Mouse (Mus musculus) embryonic facial prominence, embryonic 14.5 days (tissue): ENCODE measurements around the gene Rhbdf2. TPM values are rescaled to one million over a fixed set of nuclear protein-coding genes. Genes with fewer than 3 reads are reported as not detected.
A peak's percentile ranks its signal among the peaks of the same experiment; 100 is the strongest.

Experiments
- ATAC-seq: fragments of 200-750 bp; cut with Nextera tagmentation; 2 replicates; pipeline ENCODE4 v1.8.0; 2017; ENCODE audit warnings: low read depth, moderate number of reproducible peaks, moderate TSS enrichment
- DNase-seq: peaks from one replicate; pipeline ENCODE4 v3.0.0-alpha.2; 2015; ENCODE audit warnings: low spot score
- H3K27ac ChIP-seq: fragments of 300-500 bp; sonication (generic); replicated peaks from 2 replicates; pipeline ENCODE4 v1.5.1; 2014; ENCODE audit warnings: low read depth, mild to moderate bottlenecking, low read length, moderate library complexity
- H3K27me3 ChIP-seq: fragments of 300-500 bp; sonication (generic); replicated peaks from 2 replicates; pipeline ENCODE4 v1.6.1; 2014; ENCODE audit warnings: low read length; ENCODE audit not compliant: control insufficient read depth, insufficient read depth
- H3K36me3 ChIP-seq: fragments of 300-500 bp; sonication (generic); 2 replicates; pipeline ENCODE4 v1.6.1; 2014; ENCODE audit warnings: low read length, mixed read lengths; ENCODE audit not compliant: control insufficient read depth, insufficient read depth
- H3K4me1 ChIP-seq: fragments of 300-500 bp; sonication (generic); 2 replicates; pipeline ENCODE4 v1.6.1; 2014; ENCODE audit warnings: antibody characterized with exemption, low read length; ENCODE audit not compliant: control insufficient read depth, insufficient read depth
- H3K4me2 ChIP-seq: fragments of 300-500 bp; sonication (generic); 2 replicates; pipeline ENCODE4 v1.6.1; 2014; ENCODE audit warnings: low read depth, mild to moderate bottlenecking, low read length, moderate library complexity, mixed read lengths
- H3K4me3 ChIP-seq: fragments of 300-500 bp; sonication (generic); 2 replicates; pipeline ENCODE4 v1.5.1; 2014; ENCODE audit warnings: low read depth, mild to moderate bottlenecking, low read length
- H3K9ac ChIP-seq: fragments of 300-500 bp; sonication (generic); 2 replicates; pipeline ENCODE4 v1.6.1; 2014; ENCODE audit warnings: low read depth, mild to moderate bottlenecking, low read length, moderate library complexity, mixed read lengths
- H3K9me3 ChIP-seq: fragments of 300-500 bp; sonication (generic); 2 replicates; pipeline ENCODE4 v1.6.1; 2016; ENCODE audit warnings: low read length; ENCODE audit not compliant: control insufficient read depth
- WGBS: fragments of 180-500 bp; shearing (Covaris S2); extraction: QIAGEN DNeasy Blood & Tissue Kit; methylation state at CpG from one replicate; pipeline ENCODE4 v1.1.7; 2014; 5-methylcytosine and 5-hydroxymethylcytosine counted together
- polyA plus RNA-seq: library from polyadenylated mRNA; unstranded; fragments of >200 nt; fragmentation: Nextera tagmentation; extraction: Ambion mirVana; gene quantifications from 2 replicates; pipeline ENCODE4 v1.2.1, GENCODE M21; 2014

The Rhbdf2 gene
- polyA plus RNA-seq, 1 experiment from 2014 or later, result 3.6 TPM

GRCm38 (mm10) chr11:116574982-116575381 lies 51.8 kb downstream of the Rhbdf2 start:
- no peak for ATAC-seq
- no peaks in the 10 kb centered on the region for H3K36me3 ChIP-seq
- no peaks in the 10 kb centered on the region for H3K9me3 ChIP-seq
- DNase-seq, result no peak
- H3K27me3 ChIP-seq, result no peaks in the 10 kb centered on the region
- no peak overlapping the region for H3K9ac ChIP-seq
- no peak overlapping the region; the same call in 1 of the 2 replicates for H3K27ac ChIP-seq
- 72% methylated on average over 6 of the region's 6 CpGs for WGBS
- H3K4me3 ChIP-seq, result no peak overlapping the region
- peaks cover 25% of the 10 kb centered on the region for H3K4me1 ChIP-seq
- no peak overlapping the region for H3K4me2 ChIP-seq

GRCm38 (mm10) chr11:116574486-116574885 lies 52.3 kb downstream of the Rhbdf2 start:
- H3K9me3 ChIP-seq, result no peaks in the 10 kb centered on the region
- no peak overlapping the region for H3K4me3 ChIP-seq
- H3K36me3 ChIP-seq, result no peaks in the 10 kb centered on the region
- H3K9ac ChIP-seq, result no peak overlapping the region
- no peaks in the 10 kb centered on the region for H3K27me3 ChIP-seq
- ATAC-seq, result no peak
- no peak overlapping the region for H3K27ac ChIP-seq
- DNase-seq, result no peak
- H3K4me1 ChIP-seq, result peaks cover 23% of the 10 kb centered on the region; the same call in 1 of the 2 replicates
- 53% methylated on average over 6 of the region's 6 CpGs for WGBS
- no peak overlapping the region for H3K4me2 ChIP-seq

GRCm38 (mm10) chr11:116572756-116573543 lies 53.9 kb downstream of the Rhbdf2 start:
- Histone ChIP-seq H3K9ac (no peak overlapping the region), H3K4me1 (peaks cover 23% of the 10 kb centered on the region; the same call in 1 of the 2 replicates), H3K36me3 (no peaks in the 10 kb centered on the region), H3K4me2 (no peak overlapping the region), H3K9me3 (no peaks in the 10 kb centered on the region), H3K27ac (no peak overlapping the region), H3K4me3 (no peak overlapping the region), H3K27me3 (no peaks in the 10 kb centered on the region)
- DNase-seq, result no peak
- ATAC-seq, result no peak
- WGBS, result 45% methylated on average over 12 of the region's 12 CpGs

GRCm38 (mm10) chr11:116571767-116572679 lies 54.8 kb downstream of the Rhbdf2 start:
- Histone ChIP-seq H3K4me1 (peaks cover 23% of the 10 kb centered on the region; the same call in 1 of the 2 replicates), H3K36me3 (no peaks in the 10 kb centered on the region), H3K9ac (no peak overlapping the region), H3K27ac (no peak overlapping the region), H3K27me3 (no peaks in the 10 kb centered on the region), H3K4me2 (no peak overlapping the region), H3K4me3 (no peak overlapping the region), H3K9me3 (no peaks in the 10 kb centered on the region)
- DNase-seq, result no peak
- no peak for ATAC-seq
- WGBS, result 82% methylated on average over 19 of the region's 19 CpGs

- DNase-seq, result no peak
- Histone ChIP-seq H3K27me3 (no peaks in the 10 kb centered on the region), H3K27ac (no peak overlapping the region), H3K36me3 (no peaks in the 10 kb centered on the region), H3K4me1 (peaks cover 18% of the 10 kb centered on the region; the same call in 1 of the 2 replicates), H3K4me2 (no peak overlapping the region), H3K9ac (peak overlapping the region; percentile 11; the same call in 1 of the 2 replicates), H3K4me3 (no peak overlapping the region), H3K9me3 (no peaks in the 10 kb centered on the region)
- WGBS, result 83% methylated on average over 7 of the region's 7 CpGs
- ATAC-seq, result no peak
Observed at GRCm38 (mm10) chr11:116570821-116571220, 56.0 kb downstream of the Rhbdf2 start.

GRCm38 (mm10) chr11:116567531-116567930 lies 59.3 kb downstream of the Rhbdf2 start:
- Histone ChIP-seq H3K9me3 (no peaks in the 10 kb centered on the region), H3K4me1 (no peaks in the 10 kb centered on the region), H3K4me3 (no peak overlapping the region), H3K27me3 (no peaks in the 10 kb centered on the region), H3K9ac (no peak overlapping the region), H3K27ac (no peak overlapping the region), H3K4me2 (no peak overlapping the region), H3K36me3 (no peaks in the 10 kb centered on the region)
- ATAC-seq (no peak), DNase-seq (no peak)
- WGBS, result 66% methylated on average over 8 of the region's 8 CpGs

- no peak overlapping the region for H3K4me2 ChIP-seq
- no peak overlapping the region for H3K9ac ChIP-seq
- H3K4me3 ChIP-seq, result no peak overlapping the region
- no peak overlapping the region for H3K27ac ChIP-seq
- ATAC-seq (no peak), DNase-seq (no peak)
- no peaks in the 10 kb centered on the region for H3K36me3 ChIP-seq
- 60% methylated on average over 7 of the region's 7 CpGs for WGBS
- H3K4me1 ChIP-seq, result no peaks in the 10 kb centered on the region
- H3K27me3 ChIP-seq, result no peaks in the 10 kb centered on the region
- no peaks in the 10 kb centered on the region for H3K9me3 ChIP-seq
Observed at GRCm38 (mm10) chr11:116565283-116566041, 61.4 kb downstream of the Rhbdf2 start.

GRCm38 (mm10) chr11:116556308-116556707 lies 70.5 kb downstream of the Rhbdf2 start:
- DNase-seq (no peak), ATAC-seq (no peak)
- Histone ChIP-seq H3K4me2 (no peak overlapping the region), H3K27me3 (no peaks in the 10 kb centered on the region), H3K27ac (no peak overlapping the region; the same call in 1 of the 2 replicates), H3K4me3 (no peak overlapping the region), H3K4me1 (no peaks in the 10 kb centered on the region), H3K36me3 (no peaks in the 10 kb centered on the region), H3K9ac (no peak overlapping the region), H3K9me3 (no peaks in the 10 kb centered on the region)
- 39% methylated on average over 6 of the region's 6 CpGs for WGBS
